Mouse (Mus musculus) forebrain, embryonic 11.5 days (tissue): ENCODE results near the gene Rarg. TPM values are rescaled to one million over a fixed set of nuclear protein-coding genes. Genes with fewer than 3 reads are reported as not detected.
A peak's percentile ranks its signal among the peaks of the same experiment; 100 is the strongest.

ENCODE experiments used
- ATAC-seq: fragments of 200-750 bp; cut with Nextera tagmentation; replicated peaks from 2 replicates; pipeline ENCODE4 v1.8.0; 2017; ENCODE audit warnings: moderate TSS enrichment; ENCODE audit not compliant: low FRiP score
- DNase-seq: peaks from one replicate; pipeline ENCODE4 v3.0.0-alpha.2; 2017; ENCODE audit warnings: low spot score
- H3K27ac ChIP-seq: fragments of 300-500 bp; sonication (generic); 2 replicates; pipeline ENCODE4 v1.5.1; 2014; ENCODE audit warnings: low read depth, low read length
- H3K27me3 ChIP-seq: fragments of 300-500 bp; sonication (generic); 2 replicates; pipeline ENCODE4 v1.6.1; 2014; ENCODE audit warnings: mild to moderate bottlenecking, low read length, mixed read lengths; ENCODE audit not compliant: control insufficient read depth, insufficient read depth
- H3K36me3 ChIP-seq: fragments of 300-500 bp; sonication (generic); 2 replicates; pipeline ENCODE4 v1.6.1; 2014; ENCODE audit warnings: mild to moderate bottlenecking, low read length, moderate library complexity, mixed read lengths; ENCODE audit not compliant: control insufficient read depth, insufficient read depth
- H3K4me1 ChIP-seq: fragments of 300-500 bp; sonication (generic); replicated peaks from 2 replicates; pipeline ENCODE4 v1.6.1; 2014; ENCODE audit warnings: low read length, mixed read lengths; ENCODE audit not compliant: control insufficient read depth, insufficient read depth
- H3K4me2 ChIP-seq: fragments of 300-500 bp; sonication (generic); 2 replicates; pipeline ENCODE4 v1.6.1; 2014; ENCODE audit warnings: low read depth, mild to moderate bottlenecking, low read length, moderate library complexity, mixed read lengths; ENCODE audit not compliant: severe bottlenecking
- H3K4me3 ChIP-seq: fragments of 300-500 bp; sonication (generic); 2 replicates; pipeline ENCODE4 v1.5.1; 2014; ENCODE audit warnings: low read depth, low read length
- H3K9ac ChIP-seq: fragments of 300-500 bp; sonication (generic); 2 replicates; pipeline ENCODE4 v1.6.1; 2014; ENCODE audit warnings: low read length
- H3K9me3 ChIP-seq: fragments of 300-500 bp; sonication (generic); 2 replicates; pipeline ENCODE4 v1.6.1; 2016; ENCODE audit warnings: low read length, mixed read lengths; ENCODE audit not compliant: control insufficient read depth
- WGBS: fragments of 180-500 bp; shearing (Covaris S2); extraction: QIAGEN DNeasy Blood & Tissue Kit; methylation state at CpG from one replicate; pipeline ENCODE4 v1.1.7; 2014; 5-methylcytosine and 5-hydroxymethylcytosine counted together
- polyA plus RNA-seq: library from polyadenylated mRNA; unstranded; fragments of >200 nt; fragmentation: Nextera tagmentation; extraction: Ambion mirVana; gene quantifications from 2 replicates; pipeline ENCODE4 v1.2.1, GENCODE M21; 2014

The Rarg gene
- polyA plus RNA-seq, 1 experiment from 2014 or later, result 19.7 TPM

DNA sequence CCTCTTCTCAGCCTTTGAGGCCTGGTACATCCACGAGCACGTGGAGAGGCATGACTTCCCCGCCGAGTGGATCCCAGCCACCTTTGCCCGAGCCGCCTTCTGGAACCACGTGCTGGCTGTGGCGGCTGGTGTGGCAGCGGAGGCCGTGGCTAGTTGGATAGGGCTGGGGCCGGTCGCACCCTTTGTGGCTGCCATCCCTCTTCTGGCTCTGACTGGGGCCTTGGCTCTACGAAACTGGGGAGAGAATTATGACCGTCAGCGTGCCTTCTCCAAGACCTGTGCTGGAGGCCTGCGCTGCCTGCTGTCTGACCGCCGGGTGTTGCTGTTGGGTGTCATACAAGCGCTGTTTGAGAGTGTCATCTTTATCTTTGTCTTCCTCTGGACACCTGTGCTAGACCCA is 23.3 kb upstream of the Rarg start:
- WGBS, result 97% methylated on average over 19 of the region's 19 CpGs
- H3K9ac ChIP-seq, result no peak overlapping the region
- no peaks in the 10 kb centered on the region for H3K9me3 ChIP-seq
- no peak for ATAC-seq
- 0 out of 2 replicates have a peak, but pooled peaks cover 5% of the 10 kb centered on the region for H3K4me1 ChIP-seq
- no peak overlapping the region; the same call in 1 of the 2 replicates for H3K4me3 ChIP-seq
- H3K36me3 ChIP-seq, result peaks cover 12% of the 10 kb centered on the region; the same call in 1 of the 2 replicates
- DNase-seq, result no peak
- no peak overlapping the region for H3K27ac ChIP-seq
- H3K4me2 ChIP-seq, result no peak overlapping the region
- H3K27me3 ChIP-seq, result no peaks in the 10 kb centered on the region

DNA sequence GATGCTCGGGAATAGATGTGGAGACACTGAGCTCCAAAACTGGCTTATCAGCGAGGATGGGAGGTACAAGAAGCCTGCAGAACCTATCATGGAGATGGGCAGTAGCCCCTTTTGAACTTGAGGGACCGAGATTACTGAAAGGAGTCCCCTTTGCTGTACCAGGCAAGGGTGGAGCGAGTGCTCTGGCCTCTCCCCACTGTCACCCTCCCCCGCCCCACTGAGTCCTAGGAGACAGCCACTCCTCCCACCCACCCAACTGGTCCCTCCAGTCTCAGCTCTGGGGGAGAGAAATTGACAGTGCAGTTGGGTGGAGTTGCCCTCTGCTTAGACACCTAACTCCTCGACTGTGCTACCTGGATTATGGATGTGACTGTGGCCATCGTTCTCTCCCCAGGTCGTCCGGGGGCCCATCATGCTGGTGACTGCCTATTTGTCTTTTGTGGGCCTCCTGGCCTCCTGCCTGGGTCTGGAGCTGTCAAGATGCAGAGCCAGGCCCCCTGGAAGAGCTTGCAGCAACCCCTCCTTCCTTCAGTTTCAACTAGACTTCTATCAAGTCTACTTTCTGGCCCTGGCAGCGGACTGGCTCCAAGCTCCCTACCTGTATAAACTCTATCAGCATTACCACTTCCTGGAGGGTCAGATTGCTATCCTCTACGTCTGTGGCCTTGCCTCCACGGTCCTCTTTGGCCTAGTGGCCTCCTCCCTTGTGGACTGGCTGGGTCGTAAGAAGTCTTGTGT is 22.6 kb upstream of the Rarg start:
- ATAC-seq (peak; percentile 37; the same call in 1 of the 2 replicates), DNase-seq (no peak)
- WGBS, result 30% methylated on average over 13 of the region's 13 CpGs

DNA sequence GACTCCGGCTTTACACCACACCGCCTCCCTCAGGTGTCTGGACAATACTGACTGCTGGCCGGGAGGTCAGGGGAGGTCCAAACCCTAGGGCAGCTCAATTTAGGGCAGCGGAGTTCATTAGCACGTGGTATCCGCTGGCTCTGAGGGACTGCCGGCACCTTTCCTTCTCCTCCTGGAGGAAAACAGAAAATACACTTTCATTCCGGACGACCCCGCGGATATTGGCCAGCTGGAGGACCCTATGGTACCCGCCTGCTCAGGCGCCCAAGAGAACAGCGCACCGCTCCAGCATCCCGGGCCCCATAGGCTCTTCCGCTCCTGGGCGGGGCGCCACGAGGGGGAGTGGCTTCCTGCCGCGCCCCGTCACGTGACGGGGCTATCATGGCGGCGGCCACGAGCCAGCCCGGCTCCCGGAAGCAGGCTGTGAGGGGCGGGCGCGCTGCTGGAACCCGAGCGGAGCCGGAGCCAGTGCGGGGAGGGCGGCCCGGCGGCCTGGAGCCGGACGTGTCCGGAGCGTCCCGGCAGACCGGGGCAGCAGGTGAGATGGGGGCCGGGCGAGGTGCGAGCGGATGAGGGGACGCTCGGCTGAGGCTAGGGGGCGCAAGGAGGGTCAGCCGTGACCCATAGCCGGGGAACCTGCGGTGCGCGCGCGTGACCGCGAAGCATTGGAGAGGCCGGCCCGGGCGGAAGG is 21.9 kb upstream of the Rarg start, which contains the start of gene Mfsd5:
Gene Mfsd5 (plus strand): TSS at position 363 of the 691 bp plus-strand sequence.
- peak within 1 kb of the TSS; percentile 91 for H3K4me3 ChIP-seq
- peak within 1 kb of the TSS; percentile 51 for H3K27ac ChIP-seq
- peaks cover 12% of the 10 kb centered on the region; the same call in 1 of the 2 replicates for H3K36me3 ChIP-seq
- DNase-seq, result peak; percentile 95
- ATAC-seq, result peak; percentile 98
- 0 out of 2 replicates have a peak, but pooled peaks cover 5% of the 10 kb centered on the region for H3K4me1 ChIP-seq
- H3K27me3 ChIP-seq, result no peaks in the 10 kb centered on the region
- under 1% methylated on average over 65 of the region's 65 CpGs for WGBS
- H3K9me3 ChIP-seq, result no peaks in the 10 kb centered on the region
- peak within 1 kb of the TSS; percentile 83 for H3K9ac ChIP-seq
- H3K4me2 ChIP-seq, result peak within 1 kb of the TSS; percentile 87

More for the DNA sequence above, 22.6 kb upstream of the Rarg start:
- Histone ChIP-seq H3K4me3 (peak overlapping the region; percentile 91), H3K4me2 (peak overlapping the region; percentile 87), H3K27ac (peak overlapping the region; percentile 51; the same call in 1 of the 2 replicates), H3K27me3 (no peaks in the 10 kb centered on the region), H3K36me3 (peaks cover 12% of the 10 kb centered on the region; the same call in 1 of the 2 replicates), H3K9ac (peak overlapping the region; percentile 83), H3K4me1 (0 out of 2 replicates have a peak, but pooled peaks cover 5% of the 10 kb centered on the region), H3K9me3 (no peaks in the 10 kb centered on the region)

DNA sequence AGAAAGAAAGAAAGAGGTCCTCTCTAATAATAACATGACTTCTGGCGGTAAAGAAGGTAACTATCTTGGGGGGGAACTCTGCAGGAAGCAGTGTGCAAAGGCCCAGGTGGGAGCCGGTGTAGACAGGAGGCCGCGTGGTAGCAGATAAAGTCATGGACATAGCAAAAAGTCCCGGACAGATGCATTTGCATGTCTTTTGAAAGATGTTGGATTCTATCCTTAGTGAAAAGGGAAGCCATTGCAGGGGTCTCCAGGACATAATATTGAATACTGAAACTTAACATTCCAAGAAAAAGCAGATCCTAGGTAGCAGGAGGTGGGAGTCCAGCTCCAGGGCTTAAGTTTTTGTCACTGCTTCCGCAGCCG is 21.4 kb upstream of the Rarg start:
- H3K9me3 ChIP-seq, result no peaks in the 10 kb centered on the region
- peak overlapping the region; percentile 51 for H3K27ac ChIP-seq
- H3K9ac ChIP-seq, result peak overlapping the region; percentile 83
- peaks cover 12% of the 10 kb centered on the region; the same call in 1 of the 2 replicates for H3K36me3 ChIP-seq
- 41% methylated on average over 7 of the region's 7 CpGs for WGBS
- peak overlapping the region; percentile 91 for H3K4me3 ChIP-seq
- H3K4me2 ChIP-seq, result peak overlapping the region; percentile 87
- 0 out of 2 replicates have a peak, but pooled peaks cover 5% of the 10 kb centered on the region for H3K4me1 ChIP-seq
- ATAC-seq (no peak; the same call in 1 of the 2 replicates), DNase-seq (no peak)
- H3K27me3 ChIP-seq, result no peaks in the 10 kb centered on the region

DNA sequence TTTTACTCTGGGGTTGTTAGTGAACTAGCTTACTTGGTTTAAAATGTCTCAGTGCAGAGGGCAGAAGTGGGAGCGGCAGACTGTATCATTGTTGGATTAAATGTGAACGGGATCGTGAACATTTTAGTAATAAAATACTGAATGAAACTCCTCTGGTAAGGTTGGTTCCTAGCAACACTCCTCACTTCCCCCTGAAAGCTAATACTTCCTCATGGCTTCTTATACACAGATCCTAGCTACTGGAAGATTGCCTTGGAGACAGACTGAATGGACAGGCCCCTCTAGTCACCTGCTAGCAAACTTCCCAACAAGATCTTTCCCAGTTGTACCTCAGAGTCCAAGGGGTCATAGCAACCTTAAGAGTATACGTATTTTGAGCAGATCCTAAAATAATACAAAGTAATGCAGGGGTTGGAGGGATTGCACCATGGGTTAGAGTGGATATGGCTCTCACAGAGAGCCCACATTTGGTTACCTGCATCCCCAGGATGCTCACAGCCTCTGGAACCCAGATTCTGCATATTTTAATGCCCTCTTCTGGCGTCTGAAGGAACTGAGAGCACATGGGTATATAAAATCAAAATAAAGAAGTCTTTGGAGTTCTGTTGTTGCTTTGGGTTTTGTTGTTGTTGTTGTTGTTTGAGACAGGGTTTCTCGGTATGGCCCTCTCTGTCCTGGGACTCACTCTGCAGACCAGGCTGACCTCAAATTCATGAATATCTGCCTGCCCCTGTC is 16.8 kb upstream of the Rarg start:
- H3K36me3 ChIP-seq, result no peaks in the 10 kb centered on the region
- no peak overlapping the region for H3K4me3 ChIP-seq
- no peaks in the 10 kb centered on the region for H3K9me3 ChIP-seq
- no peak overlapping the region for H3K4me2 ChIP-seq
- H3K27me3 ChIP-seq, result peaks cover 5% of the 10 kb centered on the region; the same call in 1 of the 2 replicates
- DNase-seq, result no peak
- 66% methylated on average over 6 of the region's 6 CpGs for WGBS
- H3K27ac ChIP-seq, result no peak overlapping the region
- no peak for ATAC-seq
- H3K9ac ChIP-seq, result no peak overlapping the region
- peaks cover 6% of the 10 kb centered on the region; the same call in 1 of the 2 replicates for H3K4me1 ChIP-seq

DNA sequence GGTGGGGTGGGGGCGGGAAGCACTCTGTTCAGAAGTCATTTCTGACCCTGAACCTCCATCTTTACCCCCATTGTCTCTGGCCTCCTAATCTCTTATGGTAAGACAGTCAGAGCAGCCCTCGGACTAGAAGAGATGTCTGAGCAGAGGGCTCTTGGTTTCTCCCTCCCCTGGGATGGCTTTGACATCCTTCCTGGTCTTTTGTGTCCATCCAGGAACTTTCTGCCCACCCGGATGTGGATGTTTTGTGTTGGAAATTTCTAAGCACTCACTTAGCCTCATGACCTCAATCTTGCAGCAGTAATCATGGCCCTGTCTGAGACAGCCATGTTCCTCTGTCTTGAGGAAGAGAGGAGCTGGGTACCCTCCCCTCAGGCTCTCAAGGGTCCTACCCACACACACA is 14.1 kb upstream of the Rarg start:
- Histone ChIP-seq H3K9me3 (no peaks in the 10 kb centered on the region), H3K27me3 (peaks cover 5% of the 10 kb centered on the region; the same call in 1 of the 2 replicates), H3K36me3 (no peaks in the 10 kb centered on the region), H3K4me1 (peaks cover 6% of the 10 kb centered on the region; the same call in 1 of the 2 replicates), H3K4me3 (no peak overlapping the region), H3K9ac (no peak overlapping the region), H3K4me2 (no peak overlapping the region; the same call in 1 of the 2 replicates), H3K27ac (no peak overlapping the region)
- ATAC-seq, result no peak
- 21% methylated on average over 3 of the region's 3 CpGs for WGBS
- no peak for DNase-seq

DNA sequence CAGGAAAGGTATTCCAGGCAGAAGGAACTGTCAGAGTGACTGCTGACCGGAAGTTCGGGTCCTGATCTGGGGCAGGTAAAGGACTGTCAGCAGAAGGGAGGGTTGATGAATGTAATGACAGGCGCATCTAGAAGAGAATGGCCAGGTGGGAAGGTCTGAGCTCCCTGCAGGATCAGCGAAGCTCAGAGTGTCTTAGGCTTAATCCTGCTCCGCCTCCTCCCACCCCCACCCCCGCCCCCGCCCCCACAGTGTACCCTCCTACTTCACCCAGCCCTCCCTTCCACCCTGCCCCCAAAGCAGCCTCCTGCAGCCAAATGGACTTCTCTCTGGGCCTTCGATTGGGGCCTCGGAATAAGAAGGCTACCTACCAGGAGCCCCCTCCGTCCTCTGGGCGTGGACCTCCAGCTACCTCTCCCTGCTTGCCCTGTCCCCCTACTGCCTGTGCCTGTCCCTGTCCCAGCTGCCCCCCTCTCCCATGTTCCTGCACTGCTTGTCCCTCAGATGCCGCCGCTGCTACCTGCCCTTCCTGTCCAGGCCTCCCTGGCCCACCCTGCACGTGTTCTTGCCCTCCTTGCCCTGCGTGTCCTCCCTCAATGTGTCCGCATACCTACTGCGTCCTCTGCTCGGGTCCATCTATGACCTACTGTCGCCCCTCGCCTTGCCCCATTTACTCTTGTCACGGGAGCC is 13.1 kb upstream of the Rarg start, which contains the start of gene Gm9918:
Gene Gm9918 (plus strand): TSS at position 290 of the 687 bp plus-strand sequence.
- Histone ChIP-seq H3K9ac (peak within 1 kb of the TSS; percentile 29; the same call in 1 of the 2 replicates), H3K27ac (no peak within 1 kb of the TSS), H3K36me3 (no peaks in the 10 kb centered on the region), H3K9me3 (no peaks in the 10 kb centered on the region), H3K4me1 (peaks cover 6% of the 10 kb centered on the region; the same call in 1 of the 2 replicates), H3K4me2 (peak within 1 kb of the TSS; percentile 32; the same call in 1 of the 2 replicates), H3K27me3 (peaks cover 5% of the 10 kb centered on the region; the same call in 1 of the 2 replicates), H3K4me3 (peak within 1 kb of the TSS; percentile 9; the same call in 1 of the 2 replicates)
- ATAC-seq, result no peak
- WGBS, result 6% methylated on average over 20 of the region's 21 CpGs
- DNase-seq, result no peak
